Mouse (Mus musculus): Measurements from ENCODE around the gene Tmem183a. TPM values are rescaled to one million over a fixed set of nuclear protein-coding genes. Genes with fewer than 3 reads are reported as not detected.

Gene Tmem183a
- total and polyA plus RNA-seq, 3 experiments = 54.2 to 131 (median 82.7) TPM

DNA sequence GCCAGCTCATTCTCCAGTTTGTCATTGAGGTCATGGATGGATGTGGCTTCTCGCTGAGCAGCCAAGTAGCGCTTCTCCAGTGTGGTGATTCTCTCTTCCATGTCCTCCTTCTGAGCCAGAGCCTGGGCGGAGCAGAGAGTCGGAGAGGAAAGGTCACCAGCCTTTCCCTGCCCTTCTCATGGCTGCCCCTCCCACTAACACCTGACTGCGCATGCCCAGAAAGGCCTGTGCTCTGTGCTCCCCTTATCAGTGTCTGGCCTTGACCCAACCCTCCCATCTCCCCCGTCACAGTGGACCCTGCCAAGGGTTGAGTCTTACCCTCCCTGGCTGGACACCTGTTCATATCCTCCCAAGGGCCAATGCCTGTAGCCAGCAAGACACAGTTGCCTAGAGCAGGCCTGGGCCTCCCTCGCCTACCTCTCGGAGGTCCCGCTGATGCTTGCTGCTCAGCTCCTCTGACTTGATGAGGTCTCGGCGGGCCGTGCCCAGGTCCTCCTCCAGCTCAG lies 34.9 kb downstream of the Tmem183a start:
- no peaks in the 10 kb centered on the region for H3K9me3 ChIP-seq (replicated peaks; ENCODE audit: insufficient read depth, low read length)
- no peak overlapping the region for H3K4me3 ChIP-seq (ENCODE audit: control insufficient read depth in 1 of 2, insufficient read depth in 1 of 2, low read depth in 2 of 2, low read length in 2 of 2)
- H3K79me2 ChIP-seq (ENCODE audit: control insufficient read depth, insufficient read depth, low read length, poor library complexity) = no peaks in the 10 kb centered on the region
- no peak overlapping the region for H3K9ac ChIP-seq (ENCODE audit: control insufficient read depth, low read depth, low read length, poor library complexity, severe bottlenecking)
- H3K4me1 ChIP-seq (ENCODE audit: control insufficient read depth in 1 of 2, insufficient read depth in 2 of 2, low read length in 2 of 2) = no peaks in the 10 kb centered on the region
- peaks cover 0 to 2% of the 10 kb centered on the region in 2 experiments; a peak in 2 of 4 replicates for H3K27me3 ChIP-seq (ENCODE audit: control insufficient read depth in 1 of 2, insufficient read depth in 2 of 2, low read length in 2 of 2)
- no peak for TF ChIP-seq ZC3H11A (IDR thresholded peaks at IDR 0.05; ENCODE audit: low read depth, low read length)
- no peak for TF ChIP-seq EP300 (IDR thresholded peaks at IDR 0.05; ENCODE audit: low read depth in 1 of 2, low read length in 2 of 2)
- no peak for TF ChIP-seq HCFC1 (IDR thresholded peaks at IDR 0.05; ENCODE audit: low read depth, low read length)
- TF ChIP-seq MEF2A (IDR thresholded peaks at IDR 0.05; ENCODE audit: extremely low read depth, insufficient replicate concordance, low read depth, low read length, poor library complexity, severe bottlenecking) = no peak
- TF ChIP-seq ELF1 (IDR thresholded peaks at IDR 0.05; ENCODE audit: low read depth, low read length) = no peak
- no peak for TF ChIP-seq GATA1 (IDR thresholded peaks at IDR 0.05; ENCODE audit: low read depth, low read length)
- TF ChIP-seq USF2 (IDR thresholded peaks at IDR 0.05; ENCODE audit: borderline replicate concordance in 1 of 2, insufficient read depth in 1 of 2, low read depth in 1 of 2, low read length in 2 of 2) = no peak
- TF ChIP-seq MYC (IDR thresholded peaks at IDR 0.05; ENCODE audit: low read depth, low read length) = no peak
- no peak for TF ChIP-seq SMC3 (IDR thresholded peaks at IDR 0.05; ENCODE audit: low read depth, low read length)
- no peak for TF ChIP-seq UBTF (IDR thresholded peaks at IDR 0.05; ENCODE audit: borderline replicate concordance, insufficient read depth, low read depth, low read length)
- TF ChIP-seq KAT2A (conservative IDR thresholded peaks at IDR 0.05; ENCODE audit: low read depth, low read length) = no peak
- TF ChIP-seq GABPA (IDR thresholded peaks at IDR 0.05; ENCODE audit: low read depth, low read length) = no peak
- TF ChIP-seq TAL1 (IDR thresholded peaks at IDR 0.05; ENCODE audit: low read length) = no peak
- no peak for TF ChIP-seq SIN3A (IDR thresholded peaks at IDR 0.05; ENCODE audit: low read length)
- TF ChIP-seq BHLHE40 (IDR thresholded peaks at IDR 0.05; ENCODE audit: borderline replicate concordance, low read depth, low read length) = no peak
- no peak for TF ChIP-seq TBP (IDR thresholded peaks at IDR 0.05; ENCODE audit: low read depth, low read length)
- no peak for TF ChIP-seq ETS1 (IDR thresholded peaks at IDR 0.05; ENCODE audit: low read depth, low read length)
- no peak for TF ChIP-seq ZNF384 (IDR thresholded peaks at IDR 0.05; ENCODE audit: low read depth, low read length)
- TF ChIP-seq POLR2A (IDR thresholded peaks at IDR 0.05; ENCODE audit: control insufficient read depth in 1 of 2, insufficient read depth in 1 of 2, low read depth in 1 of 2, low read length in 2 of 2, poor library complexity in 1 of 2) = no peak
- no peak for DNase-seq (ENCODE audit: low read depth, low spot score)
- H3K36me3 ChIP-seq (ENCODE audit: control insufficient read depth in 1 of 2, insufficient read depth in 2 of 2, low read length in 2 of 2) = no peaks in the 10 kb centered on the region
- no peak overlapping the region for H3K27ac ChIP-seq (ENCODE audit: control insufficient read depth, low read depth, low read length)

DNA sequence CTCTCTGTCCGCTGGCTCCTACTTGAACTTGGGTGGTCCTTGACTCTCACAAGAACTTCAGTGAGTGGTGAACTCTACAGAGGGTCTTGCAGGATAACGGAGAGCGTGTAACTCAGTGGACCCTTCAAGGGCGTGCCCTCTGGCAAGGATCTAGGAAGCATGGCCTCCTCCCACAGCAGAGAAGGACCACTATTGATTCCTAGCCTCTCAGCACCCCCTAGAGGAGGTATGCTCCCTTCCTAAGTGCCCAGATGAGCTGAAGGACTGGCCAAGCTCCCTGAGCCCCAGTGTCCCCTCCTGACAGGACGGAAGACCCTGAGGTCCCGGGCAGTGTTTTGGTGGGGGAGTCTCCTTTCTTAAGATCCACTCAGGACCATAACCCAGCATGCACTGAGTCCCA lies 39.2 kb downstream of the Tmem183a start:
- H3K9ac ChIP-seq (ENCODE audit: control insufficient read depth, low read depth, low read length, poor library complexity, severe bottlenecking) = no peak overlapping the region
- H3K79me2 ChIP-seq (ENCODE audit: control insufficient read depth, insufficient read depth, low read length, poor library complexity) = no peaks in the 10 kb centered on the region
- H3K4me1 ChIP-seq (ENCODE audit: control insufficient read depth in 1 of 2, insufficient read depth in 2 of 2, low read length in 2 of 2) = no peaks in the 10 kb centered on the region
- no peaks in the 10 kb centered on the region for H3K9me3 ChIP-seq (replicated peaks; ENCODE audit: insufficient read depth, low read length)
- no peaks in the 10 kb centered on the region for H3K36me3 ChIP-seq (ENCODE audit: control insufficient read depth in 1 of 2, insufficient read depth in 2 of 2, low read length in 2 of 2)
- no peak for DNase-seq (ENCODE audit: low read depth, low spot score)
- no peak overlapping the region for H3K27ac ChIP-seq (ENCODE audit: control insufficient read depth, low read depth, low read length)
- H3K27me3 ChIP-seq (ENCODE audit: control insufficient read depth in 1 of 2, insufficient read depth in 2 of 2, low read length in 2 of 2) = no peaks in the 10 kb centered on the region; a peak in 1 of 4 replicates
- TF ChIP-seq RAD21 (IDR thresholded peaks at IDR 0.05; ENCODE audit: low read depth, low read length) = peak; percentile 50
- TF ChIP-seq TAL1 (IDR thresholded peaks at IDR 0.05; ENCODE audit: low read length) = no peak
- no peak for TF ChIP-seq ZKSCAN1 (IDR thresholded peaks at IDR 0.05; ENCODE audit: low read depth, low read length)
- TF ChIP-seq CTCF (IDR thresholded peaks at IDR 0.05 in 2 of 3, conservative IDR thresholded peaks at IDR 0.05 in 1 of 3; ENCODE audit: control insufficient read depth in 1 of 3, insufficient read depth in 1 of 3, low read depth in 2 of 3, low read length in 3 of 3, poor library complexity in 1 of 3, severe bottlenecking in 1 of 3) = peak in 2 of 3 experiments; percentile 11 to 49; a peak in 2 of 6 replicates
- peak; percentile 37 for TF ChIP-seq SMC3 (IDR thresholded peaks at IDR 0.05; ENCODE audit: low read depth, low read length)
- no peak overlapping the region for H3K4me3 ChIP-seq (ENCODE audit: control insufficient read depth in 1 of 2, insufficient read depth in 1 of 2, low read depth in 2 of 2, low read length in 2 of 2)

Data from MEL (cell line).